20 mouse cellular contexts compared by ENCODE assay signal in genomic region chr3:22140111-22140658, GRCm38 (mm10).
A peak's percentile ranks its signal among the peaks of the same experiment; 100 is the strongest.
DNase-seq lines count a peak whose midpoint lies in the region; ATAC-seq and TF ChIP-seq lines count a peak whose summit lies in the region.
"Had no signal": no experiment of that assay in that cellular context is flagged by ENCODE, and none has a peak within 500 bp of the region (broad histone marks: within the 10 kb centered on the region; RNA-seq: fewer than 3 reads in every experiment).

No protein-coding gene starts in this region.

- no peak for TF ChIP-seq CTCF in forebrain, postnatal 0 days (IDR thresholded peaks at IDR 0.05; ENCODE audit: low read depth)

- H3K9me3 ChIP-seq in forebrain, embryonic 12.5 days, result no peaks in the 10 kb centered on the region
- H3K9me3 ChIP-seq in forebrain, postnatal 0 days (ENCODE audit: low read length), result no peaks in the 10 kb centered on the region
- no peaks in the 10 kb centered on the region for H3K9me3 ChIP-seq in midbrain, embryonic 12.5 days
- no peaks in the 10 kb centered on the region for H3K9me3 ChIP-seq in midbrain, embryonic 10.5 days (replicated peaks)
- H3K9me3 ChIP-seq: hindbrain, embryonic 15.5 days; limb, embryonic 15.5 days; liver, embryonic 15.5 days had no signal

- no peaks in the 10 kb centered on the region for H3K27me3 ChIP-seq in forebrain, embryonic 12.5 days
- H3K27me3 ChIP-seq in forebrain, postnatal 0 days (ENCODE audit: insufficient read depth, low read length), result no peaks in the 10 kb centered on the region
- H3K27me3 ChIP-seq in midbrain, embryonic 12.5 days, result no peaks in the 10 kb centered on the region
- H3K27me3 ChIP-seq in midbrain, embryonic 10.5 days (ENCODE audit: low read depth, poor library complexity, severe bottlenecking), result no peaks in the 10 kb centered on the region
- H3K27me3 ChIP-seq: hindbrain, embryonic 15.5 days; limb, embryonic 15.5 days; liver, embryonic 15.5 days had no signal

- H3K9ac ChIP-seq in forebrain, embryonic 12.5 days, result no peak overlapping the region
- no peak overlapping the region for H3K9ac ChIP-seq in forebrain, postnatal 0 days
- H3K9ac ChIP-seq in midbrain, embryonic 12.5 days (replicated peaks), result no peak overlapping the region
- H3K9ac ChIP-seq: hindbrain, embryonic 15.5 days; limb, embryonic 15.5 days; liver, embryonic 15.5 days had no signal

- WGBS in forebrain, embryonic 12.5 days, result 71% methylated on average over 3 of the region's 3 CpGs
- WGBS in forebrain, postnatal 0 days, result 47% methylated on average over 3 of the region's 3 CpGs
- WGBS in midbrain, embryonic 12.5 days, result 69% methylated on average over 3 of the region's 3 CpGs
- 82% methylated on average over 3 of the region's 3 CpGs for WGBS in midbrain, embryonic 10.5 days

- no peaks in the 10 kb centered on the region for H3K36me3 ChIP-seq in forebrain, embryonic 12.5 days (replicated peaks)
- no peaks in the 10 kb centered on the region for H3K36me3 ChIP-seq in forebrain, postnatal 0 days (ENCODE audit: insufficient read depth)
- H3K36me3 ChIP-seq in midbrain, embryonic 12.5 days, result no peaks in the 10 kb centered on the region
- H3K36me3 ChIP-seq in midbrain, embryonic 10.5 days, result no peaks in the 10 kb centered on the region
- H3K36me3 ChIP-seq: hindbrain, embryonic 15.5 days; limb, embryonic 15.5 days; liver, embryonic 15.5 days had no signal

- DNase-seq in forebrain, postnatal 0 days, result no peak
- DNase-seq in midbrain, embryonic 10.5 days (ENCODE audit: low spot score), result no peak
- DNase-seq in cerebellum, adult 9-10 months, result peak; percentile 71
- DNase-seq in heart, adult 8-10 months (ENCODE audit: low spot score), result no peak
- DNase-seq in ovary, postnatal 14 days (ENCODE audit: low spot score), result no peak
- DNase-seq: adrenal gland, postnatal 25 days; B cell, adult 2 months; embryo, embryonic 11 days; gastrocnemius, adult 2 months; heart, postnatal 36 days; midbrain, embryonic 14.5 days; right cerebral cortex, postnatal 25 days had no signal

- H3K4me3 ChIP-seq in forebrain, embryonic 12.5 days (replicated peaks), result no peak overlapping the region
- H3K4me3 ChIP-seq in forebrain, postnatal 0 days (ENCODE audit: low read depth, low read length), result no peak overlapping the region
- no peak overlapping the region for H3K4me3 ChIP-seq in midbrain, embryonic 12.5 days
- no peak overlapping the region for H3K4me3 ChIP-seq in midbrain, embryonic 10.5 days
- H3K4me3 ChIP-seq: gastrocnemius, adult 2 months; hindbrain, embryonic 15.5 days; limb, embryonic 15.5 days; liver, embryonic 15.5 days had no signal

- peaks cover 13% of the 10 kb centered on the region; the same call in 1 of the 2 replicates for H3K4me1 ChIP-seq in forebrain, embryonic 12.5 days
- no peaks in the 10 kb centered on the region for H3K4me1 ChIP-seq in forebrain, postnatal 0 days (ENCODE audit: insufficient read depth)
- H3K4me1 ChIP-seq in midbrain, embryonic 12.5 days, result 0 out of 2 replicates have a peak, but pooled peaks cover 2% of the 10 kb centered on the region
- H3K4me1 ChIP-seq in midbrain, embryonic 10.5 days, result peaks cover 4% of the 10 kb centered on the region; the same call in 1 of the 2 replicates

- H3K27ac ChIP-seq in forebrain, embryonic 12.5 days, result no peak overlapping the region
- H3K27ac ChIP-seq in forebrain, postnatal 0 days (ENCODE audit: low read depth, low read length), result no peak overlapping the region
- no peak overlapping the region for H3K27ac ChIP-seq in midbrain, embryonic 12.5 days (replicated peaks)
- H3K27ac ChIP-seq in midbrain, embryonic 10.5 days (replicated peaks), result no peak overlapping the region
- H3K27ac ChIP-seq: gastrocnemius, adult 2 months; hindbrain, embryonic 15.5 days; limb, embryonic 15.5 days; liver, embryonic 15.5 days; macrophage had no signal

- peak; percentile 49; the same call in 1 of the 2 replicates for ATAC-seq in forebrain, embryonic 12.5 days (ENCODE audit: low FRiP score)
- ATAC-seq in forebrain, postnatal 0 days, result no peak
- ATAC-seq in midbrain, embryonic 12.5 days (ENCODE audit: low FRiP score, low read depth), result peak; percentile 34; the same call in 1 of the 2 replicates
- 0 out of 2 replicates have a peak, but pooled peaks have one; percentile 23 for ATAC-seq in monocyte, adult 5-6 weeks (replicated peaks; ENCODE audit: insufficient number of reproducible peaks, low FRiP score, low TSS enrichment, poor library complexity, severe bottlenecking)
- ATAC-seq: intestine, embryonic 16.5 days had no signal

- H3K4me2 ChIP-seq in forebrain, embryonic 12.5 days, result no peak overlapping the region
- H3K4me2 ChIP-seq in forebrain, postnatal 0 days (ENCODE audit: low read depth), result no peak overlapping the region
- no peak overlapping the region for H3K4me2 ChIP-seq in midbrain, embryonic 12.5 days (replicated peaks)
- H3K4me2 ChIP-seq: hindbrain, embryonic 15.5 days; limb, embryonic 15.5 days; liver, embryonic 15.5 days had no signal
